Mouse (Mus musculus) MEL (cell line): Measurements from ENCODE around the gene Esr1.

Experiments
- E2F4 ChIP-seq: IDR thresholded peaks from 2 replicates; pipeline ENCODE4 v1.6.1; 2011; ENCODE audit warnings: low read depth, low read length, improper control_type of control experiment, borderline replicate concordance
- MAX ChIP-seq: IDR thresholded peaks from 2 replicates; pipeline ENCODE4 v1.6.1; 2011; ENCODE audit warnings: low read length, improper control_type of control experiment
- POLR2A ChIP-seq, 2 experiments: IDR thresholded peaks; 2 replicates each; pipeline ENCODE4 v1.6.1; 2011 to 2012; ENCODE audit warnings: low read length in 2 of 2, mild to moderate bottlenecking in 2 of 2, control low read depth in 1 of 2, improper control_type of control experiment in 1 of 2, low read depth in 1 of 2, moderate library complexity in 1 of 2; ENCODE audit not compliant: control insufficient read depth in 1 of 2, insufficient read depth in 1 of 2, poor library complexity in 1 of 2

- TF ChIP-seq POLR2A (IDR thresholded peaks at IDR 0.05; ENCODE audit: control insufficient read depth in 1 of 2, insufficient read depth in 1 of 2, low read depth in 1 of 2, low read length in 2 of 2, poor library complexity in 1 of 2) (no peak), MAX (no peak), E2F4 (no peak)
Measured at GRCm38 (mm10) chr10:4646074-4646473, 34.7 kb downstream of the Esr1 start.
